Mouse (Mus musculus) layer of hippocampus, adult 11-12 months (tissue): ENCODE data around the gene Telo2.
A peak's percentile ranks its signal among the peaks of the same experiment; 100 is the strongest.
"Not testable (repeated sequence)": the region's sequence is repeated elsewhere in the genome, so short reads cannot be mapped to it uniquely, and the experiment has no call there.

Experiments used
- DNase-seq: peaks from one replicate; pipeline ENCODE4 v3.0.0; 2022; ENCODE audit warnings: low spot score

Gene Telo2

GRCm38 (mm10) chr17:25115664-25116432, at the start of gene Telo2:
Gene Telo2 (minus strand): TSS chr17:25115967.
- DNase-seq: peak; percentile 92

- DNase-seq: no peak
These were observed 49.0 kb upstream of the Telo2 start for GRCm38 (mm10) chr17:25164770-25165169.

GRCm38 (mm10) chr17:25163387-25163786, 47.6 kb upstream of the Telo2 start:
- no peak for DNase-seq

- no peak for DNase-seq
These were observed 46.4 kb upstream of the Telo2 start, which contains the start of gene Ccdc154 for GRCm38 (mm10) chr17:25162161-25162560. Gene Ccdc154 (plus strand): TSS chr17:25162461.

GRCm38 (mm10) chr17:25139960-25140359, 24.2 kb upstream of the Telo2 start:
- no peak for DNase-seq

GRCm38 (mm10) chr17:25138803-25139202, 23.0 kb upstream of the Telo2 start:
- no peak for DNase-seq

GRCm38 (mm10) chr17:25135622-25136021, 19.9 kb upstream of the Telo2 start:
- no peak for DNase-seq

- DNase-seq: peak; percentile 95
These were observed 17.5 kb upstream of the Telo2 start, which contains the start of gene Clcn7 for GRCm38 (mm10) chr17:25133275-25133698. Gene Clcn7 (plus strand): TSS chr17:25133391.

- no peak for DNase-seq
These were observed 14.3 kb upstream of the Telo2 start for GRCm38 (mm10) chr17:25130060-25130459.

- no peak for DNase-seq
These were observed 11.9 kb upstream of the Telo2 start for GRCm38 (mm10) chr17:25127681-25128080.

GRCm38 (mm10) chr17:25127079-25127478, 11.3 kb upstream of the Telo2 start:
- DNase-seq: peak; percentile 51

- DNase-seq: not testable (repeated sequence)
These were observed 9.8 kb upstream of the Telo2 start for GRCm38 (mm10) chr17:25125442-25126060.

GRCm38 (mm10) chr17:25123979-25124378, 8.2 kb upstream of the Telo2 start:
- no peak for DNase-seq

- DNase-seq: no peak
These were observed 4.6 kb upstream of the Telo2 start, which contains the start of gene Ptx4 for GRCm38 (mm10) chr17:25120406-25120805. Gene Ptx4 (plus strand): TSS chr17:25120760.

- no peak for DNase-seq
These were observed 1.5 kb upstream of the Telo2 start for GRCm38 (mm10) chr17:25117263-25117662.

GRCm38 (mm10) chr17:25114908-25115645, 690 bp downstream of the Telo2 start:
- DNase-seq: no peak

- DNase-seq: no peak
These were observed 3.4 kb downstream of the Telo2 start for GRCm38 (mm10) chr17:25112423-25112810.

- DNase-seq: peak; percentile 62
These were observed 3.9 kb downstream of the Telo2 start for GRCm38 (mm10) chr17:25111739-25112422.

- no peak for DNase-seq
These were observed 4.5 kb downstream of the Telo2 start for GRCm38 (mm10) chr17:25111220-25111619.

GRCm38 (mm10) chr17:25110590-25110989, 5.2 kb downstream of the Telo2 start:
- DNase-seq: no peak

GRCm38 (mm10) chr17:25109578-25109977, 6.2 kb downstream of the Telo2 start:
- DNase-seq: no peak

GRCm38 (mm10) chr17:25107786-25108185, 8.0 kb downstream of the Telo2 start:
- no peak for DNase-seq
